Mouse (Mus musculus): ENCODE measurements around the gene Zfp428. TPM values are rescaled to one million over a fixed set of nuclear protein-coding genes. Genes with fewer than 3 reads are reported as not detected.

The Zfp428 gene
- total and polyA plus RNA-seq, 2 experiments from 2014 or later = 24.8 to 39.3 TPM

GRCm38 (mm10) chr7:24487403-24487802, 19.4 kb upstream of the Zfp428 start:
- H3K4me2 ChIP-seq (ENCODE audit: low read depth, low read length) = no peak overlapping the region
- peaks cover 12% of the 10 kb centered on the region; the same call in 1 of the 2 replicates for H3K27me3 ChIP-seq (ENCODE audit: control insufficient read depth, insufficient read depth, low read length)
- H3K9ac ChIP-seq (replicated peaks; ENCODE audit: low read depth, low read length) = no peak overlapping the region
- H3K9me3 ChIP-seq (replicated peaks; ENCODE audit: control insufficient read depth, low read length) = no peaks in the 10 kb centered on the region
- no peak overlapping the region for H3K27ac ChIP-seq (ENCODE audit: low read depth)
- no peak overlapping the region for H3K4me3 ChIP-seq (ENCODE audit: low read depth, low read length)
- TF ChIP-seq EP300 (IDR thresholded peaks at IDR 0.05; ENCODE audit: low read depth) (no peak), CTCF (IDR thresholded peaks at IDR 0.05; ENCODE audit: low read depth) (no peak)
- no peaks in the 10 kb centered on the region for H3K4me1 ChIP-seq (ENCODE audit: control insufficient read depth, insufficient read depth)
- no peaks in the 10 kb centered on the region for H3K36me3 ChIP-seq (replicated peaks; ENCODE audit: control insufficient read depth, insufficient read depth, low read length)
- ATAC-seq (ENCODE audit: insufficient read depth, low read depth) = no peak
- no peak for DNase-seq (ENCODE audit: low spot score)
- WGBS = 13% methylated on average over 3 of the region's 3 CpGs

- Histone ChIP-seq H3K4me2 (ENCODE audit: low read depth, low read length) (no peak overlapping the region), H3K9me3 (replicated peaks; ENCODE audit: control insufficient read depth, low read length) (no peaks in the 10 kb centered on the region), H3K4me1 (ENCODE audit: control insufficient read depth, insufficient read depth) (no peaks in the 10 kb centered on the region), H3K27ac (ENCODE audit: low read depth) (no peak overlapping the region), H3K4me3 (ENCODE audit: low read depth, low read length) (no peak overlapping the region), H3K9ac (replicated peaks; ENCODE audit: low read depth, low read length) (no peak overlapping the region), H3K36me3 (replicated peaks; ENCODE audit: control insufficient read depth, insufficient read depth, low read length) (no peaks in the 10 kb centered on the region), H3K27me3 (ENCODE audit: control insufficient read depth, insufficient read depth, low read length) (peaks cover 12% of the 10 kb centered on the region; the same call in 1 of the 2 replicates)
- TF ChIP-seq CTCF (IDR thresholded peaks at IDR 0.05; ENCODE audit: low read depth) = no peak
- TF ChIP-seq EP300 (IDR thresholded peaks at IDR 0.05; ENCODE audit: low read depth) = no peak
- DNase-seq (ENCODE audit: low spot score) (no peak), ATAC-seq (ENCODE audit: insufficient read depth, low read depth) (no peak)
- WGBS = 84% methylated on average over 8 of the region's 8 CpGs
Measured at GRCm38 (mm10) chr7:24488303-24488702, 18.5 kb upstream of the Zfp428 start.

- Histone ChIP-seq H3K4me1 (ENCODE audit: control insufficient read depth, insufficient read depth) (peaks cover 8% of the 10 kb centered on the region; the same call in 1 of the 2 replicates), H3K27ac (ENCODE audit: low read depth) (no peak overlapping the region), H3K36me3 (replicated peaks; ENCODE audit: control insufficient read depth, insufficient read depth, low read length) (no peaks in the 10 kb centered on the region), H3K9me3 (replicated peaks; ENCODE audit: control insufficient read depth, low read length) (no peaks in the 10 kb centered on the region), H3K9ac (replicated peaks; ENCODE audit: low read depth, low read length) (no peak overlapping the region), H3K4me2 (ENCODE audit: low read depth, low read length) (peak overlapping the region; percentile 47), H3K27me3 (ENCODE audit: control insufficient read depth, insufficient read depth, low read length) (peaks cover 50% of the 10 kb centered on the region), H3K4me3 (ENCODE audit: low read depth, low read length) (peak overlapping the region; percentile 31)
- no peak for TF ChIP-seq EP300 (IDR thresholded peaks at IDR 0.05; ENCODE audit: low read depth)
- no peak for TF ChIP-seq CTCF (IDR thresholded peaks at IDR 0.05; ENCODE audit: low read depth)
- no peak for DNase-seq (ENCODE audit: low spot score)
- 7% methylated on average over 43 of the region's 43 CpGs for WGBS
- ATAC-seq (ENCODE audit: insufficient read depth, low read depth) = peak; percentile 25; the same call in 1 of the 2 replicates
Measured at GRCm38 (mm10) chr7:24499856-24500577, 6.8 kb upstream of the Zfp428 start.

GRCm38 (mm10) chr7:24500929-24501328, 5.9 kb upstream of the Zfp428 start:
- Histone ChIP-seq H3K4me1 (ENCODE audit: control insufficient read depth, insufficient read depth) (peaks cover 18% of the 10 kb centered on the region), H3K4me2 (ENCODE audit: low read depth, low read length) (no peak overlapping the region), H3K27ac (ENCODE audit: low read depth) (no peak overlapping the region), H3K9ac (replicated peaks; ENCODE audit: low read depth, low read length) (no peak overlapping the region), H3K36me3 (replicated peaks; ENCODE audit: control insufficient read depth, insufficient read depth, low read length) (no peaks in the 10 kb centered on the region), H3K27me3 (ENCODE audit: control insufficient read depth, insufficient read depth, low read length) (peaks cover 50% of the 10 kb centered on the region), H3K9me3 (replicated peaks; ENCODE audit: control insufficient read depth, low read length) (no peaks in the 10 kb centered on the region), H3K4me3 (ENCODE audit: low read depth, low read length) (no peak overlapping the region)
- no peak for DNase-seq (ENCODE audit: low spot score)
- WGBS = 27% methylated on average over 7 of the region's 7 CpGs
- ATAC-seq (ENCODE audit: insufficient read depth, low read depth) = no peak
- TF ChIP-seq EP300 (IDR thresholded peaks at IDR 0.05; ENCODE audit: low read depth) (no peak), CTCF (IDR thresholded peaks at IDR 0.05; ENCODE audit: low read depth) (peak; percentile 31)

- H3K4me2 ChIP-seq (ENCODE audit: low read depth, low read length) = no peak overlapping the region
- H3K27me3 ChIP-seq (ENCODE audit: control insufficient read depth, insufficient read depth, low read length) = peaks cover 50% of the 10 kb centered on the region
- no peaks in the 10 kb centered on the region for H3K36me3 ChIP-seq (replicated peaks; ENCODE audit: control insufficient read depth, insufficient read depth, low read length)
- H3K27ac ChIP-seq (ENCODE audit: low read depth) = no peak overlapping the region
- H3K9ac ChIP-seq (replicated peaks; ENCODE audit: low read depth, low read length) = no peak overlapping the region
- ATAC-seq (ENCODE audit: insufficient read depth, low read depth) = no peak
- 35% methylated on average over 21 of the region's 21 CpGs for WGBS
- peaks cover 23% of the 10 kb centered on the region for H3K4me1 ChIP-seq (ENCODE audit: control insufficient read depth, insufficient read depth)
- no peaks in the 10 kb centered on the region for H3K9me3 ChIP-seq (replicated peaks; ENCODE audit: control insufficient read depth, low read length)
- no peak for DNase-seq (ENCODE audit: low spot score)
- no peak overlapping the region for H3K4me3 ChIP-seq (ENCODE audit: low read depth, low read length)
- TF ChIP-seq CTCF (IDR thresholded peaks at IDR 0.05; ENCODE audit: low read depth) (no peak; the same call in 1 of the 2 replicates), EP300 (IDR thresholded peaks at IDR 0.05; ENCODE audit: low read depth) (no peak)
Measured at GRCm38 (mm10) chr7:24501492-24501891, 5.3 kb upstream of the Zfp428 start.

Measured in heart, postnatal 0 days (tissue).